Mouse (Mus musculus): ENCODE measurements around the gene 1500011B03Rik. TPM values are rescaled to one million over a fixed set of nuclear protein-coding genes. Genes with fewer than 3 reads are reported as not detected.
A peak's percentile ranks its signal among the peaks of the same experiment; 100 is the strongest.

1500011B03Rik gene
- polyA plus RNA-seq, 1 experiment from 2014 or later: 112 TPM

DNA sequence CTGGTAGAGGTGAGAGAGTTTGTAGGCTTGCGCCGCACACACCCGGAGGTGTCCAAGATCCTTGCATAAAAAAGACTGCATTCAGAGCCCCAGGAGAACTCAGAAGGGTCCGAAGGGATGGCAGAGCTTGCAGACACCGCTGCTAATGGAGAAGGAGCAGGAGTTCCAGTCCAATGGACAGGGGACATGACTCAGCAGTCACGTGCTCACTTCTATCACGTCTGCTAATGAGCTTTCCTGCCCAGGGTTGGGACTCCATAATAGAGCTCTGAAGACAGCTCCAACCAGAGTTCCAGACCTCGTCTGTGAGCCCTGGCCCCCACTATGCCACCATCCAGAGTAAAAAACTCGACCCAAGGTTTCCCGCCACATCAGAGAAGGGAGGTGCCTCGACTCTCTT, 5.1 kb downstream of the 1500011B03Rik start:
- Histone ChIP-seq H3K4me3 (ENCODE audit: low read depth, low read length) (no peak overlapping the region), H3K4me2 (replicated peaks; ENCODE audit: low read depth, low read length) (no peak overlapping the region), H3K36me3 (ENCODE audit: control insufficient read depth, insufficient read depth, low read length) (no peaks in the 10 kb centered on the region), H3K27ac (ENCODE audit: low read length) (no peak overlapping the region), H3K4me1 (ENCODE audit: control insufficient read depth, insufficient read depth, low read length) (no peaks in the 10 kb centered on the region), H3K9me3 (ENCODE audit: control insufficient read depth, low read depth, low read length) (peaks cover 4% of the 10 kb centered on the region; the same call in 1 of the 2 replicates), H3K9ac (replicated peaks; ENCODE audit: low read depth, low read length) (no peak overlapping the region), H3K27me3 (ENCODE audit: control insufficient read depth, insufficient read depth, low read length) (no peaks in the 10 kb centered on the region)
- ATAC-seq (ENCODE audit: insufficient number of reproducible peaks, insufficient read depth, low FRiP score, low read depth): no peak
- 77% methylated on average over 11 of the region's 11 CpGs for WGBS

DNA sequence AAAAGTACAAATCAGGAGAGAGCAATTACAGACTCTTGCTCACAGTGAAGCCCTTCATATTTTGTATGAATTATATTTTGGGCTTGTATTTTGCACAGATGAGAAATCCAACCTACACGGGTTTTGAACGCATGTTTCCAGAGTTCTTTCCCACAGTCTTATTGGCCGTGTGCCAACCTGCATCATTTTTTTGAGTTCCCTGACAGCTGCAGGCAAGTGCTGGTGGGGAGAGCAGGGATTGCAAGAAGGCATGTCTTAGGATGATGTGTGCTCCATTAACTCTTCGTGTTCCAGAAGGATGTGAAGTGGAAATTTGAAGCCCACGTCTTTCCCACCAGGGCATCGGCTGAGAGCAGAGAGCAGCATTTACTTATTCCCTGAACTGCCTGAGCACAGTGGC, 6.7 kb downstream of the 1500011B03Rik start:
- Histone ChIP-seq H3K9me3 (ENCODE audit: control insufficient read depth, low read depth, low read length) (no peaks in the 10 kb centered on the region; the same call in 1 of the 2 replicates), H3K27ac (ENCODE audit: low read length) (no peak overlapping the region), H3K27me3 (ENCODE audit: control insufficient read depth, insufficient read depth, low read length) (no peaks in the 10 kb centered on the region), H3K9ac (replicated peaks; ENCODE audit: low read depth, low read length) (no peak overlapping the region), H3K4me2 (replicated peaks; ENCODE audit: low read depth, low read length) (no peak overlapping the region), H3K4me3 (ENCODE audit: low read depth, low read length) (no peak overlapping the region), H3K4me1 (ENCODE audit: control insufficient read depth, insufficient read depth, low read length) (no peaks in the 10 kb centered on the region), H3K36me3 (ENCODE audit: control insufficient read depth, insufficient read depth, low read length) (no peaks in the 10 kb centered on the region)
- 56% methylated on average over 6 of the region's 6 CpGs for WGBS
- no peak for ATAC-seq (ENCODE audit: insufficient number of reproducible peaks, insufficient read depth, low FRiP score, low read depth)

DNA sequence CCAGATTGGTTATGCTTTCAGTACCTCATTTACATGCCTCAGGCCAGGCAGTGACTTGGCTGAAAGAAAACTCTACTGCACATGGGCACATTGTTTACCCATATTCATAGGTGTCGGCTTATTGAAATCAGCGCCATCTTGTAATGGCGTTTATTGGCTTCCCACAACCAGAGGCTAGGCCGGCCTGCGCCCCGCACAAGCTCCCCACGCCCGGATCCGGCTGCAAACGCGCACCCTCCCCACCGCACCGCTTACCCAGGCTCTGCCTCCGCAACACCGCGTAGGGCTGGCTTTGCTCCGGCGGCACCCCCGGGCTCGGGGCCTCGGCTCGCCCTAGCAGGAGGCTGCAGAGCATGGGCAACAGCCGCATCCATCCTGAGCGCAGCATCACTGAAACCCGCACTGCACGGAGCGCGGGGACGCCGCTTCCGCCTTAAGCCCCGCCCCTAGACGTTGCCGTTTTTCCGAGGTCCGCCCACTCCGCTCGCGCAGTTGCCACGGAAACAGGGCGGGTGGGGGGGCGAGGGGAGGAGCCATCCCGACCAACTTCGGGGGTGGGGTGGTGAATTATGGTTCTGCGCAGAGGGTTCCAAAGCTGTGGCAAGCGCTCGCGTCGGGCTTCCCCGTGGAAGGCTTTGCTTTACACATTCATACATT, 9.6 kb downstream of the 1500011B03Rik start:
- peak overlapping the region; percentile 41; the same call in 1 of the 2 replicates for H3K9ac ChIP-seq (replicated peaks; ENCODE audit: low read depth, low read length)
- peak; percentile 95 for ATAC-seq (ENCODE audit: insufficient number of reproducible peaks, insufficient read depth, low FRiP score, low read depth)
- H3K4me1 ChIP-seq (ENCODE audit: control insufficient read depth, insufficient read depth, low read length): no peaks in the 10 kb centered on the region
- H3K36me3 ChIP-seq (ENCODE audit: control insufficient read depth, insufficient read depth, low read length): no peaks in the 10 kb centered on the region
- peak overlapping the region; percentile 67 for H3K4me3 ChIP-seq (ENCODE audit: low read depth, low read length)
- no peaks in the 10 kb centered on the region; the same call in 1 of the 2 replicates for H3K9me3 ChIP-seq (ENCODE audit: control insufficient read depth, low read depth, low read length)
- peak overlapping the region; percentile 38 for H3K4me2 ChIP-seq (replicated peaks; ENCODE audit: low read depth, low read length)
- H3K27ac ChIP-seq (ENCODE audit: low read length): peak overlapping the region; percentile 75; the same call in 1 of the 2 replicates
- WGBS: under 1% methylated on average over 50 of the region's 50 CpGs
- no peaks in the 10 kb centered on the region for H3K27me3 ChIP-seq (ENCODE audit: control insufficient read depth, insufficient read depth, low read length)

DNA sequence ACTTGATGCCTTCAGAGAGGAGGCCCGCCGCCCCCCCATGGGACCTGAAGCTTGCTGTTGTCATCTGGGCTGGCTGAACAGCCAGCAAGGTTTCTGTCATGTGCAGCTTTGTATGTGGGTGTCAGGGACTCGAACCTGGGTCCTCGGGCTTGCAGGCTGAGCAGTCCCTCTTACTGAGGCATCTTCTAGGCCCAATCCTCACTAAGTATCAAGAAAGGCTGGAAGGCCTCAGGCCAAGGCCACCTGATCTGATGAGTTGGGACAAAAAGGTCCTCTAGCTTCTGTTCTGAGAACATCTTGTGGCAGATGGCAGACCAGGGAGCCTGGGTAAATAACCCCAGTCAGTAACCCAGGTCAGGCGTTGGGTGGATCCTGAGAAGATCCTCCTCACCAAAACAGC, 13.4 kb downstream of the 1500011B03Rik start:
- Histone ChIP-seq H3K9ac (replicated peaks; ENCODE audit: low read depth, low read length) (no peak overlapping the region), H3K27ac (ENCODE audit: low read length) (no peak overlapping the region), H3K27me3 (ENCODE audit: control insufficient read depth, insufficient read depth, low read length) (no peaks in the 10 kb centered on the region), H3K9me3 (ENCODE audit: control insufficient read depth, low read depth, low read length) (no peaks in the 10 kb centered on the region), H3K36me3 (ENCODE audit: control insufficient read depth, insufficient read depth, low read length) (peaks cover 14% of the 10 kb centered on the region; the same call in 1 of the 2 replicates), H3K4me3 (ENCODE audit: low read depth, low read length) (no peak overlapping the region), H3K4me2 (replicated peaks; ENCODE audit: low read depth, low read length) (no peak overlapping the region), H3K4me1 (ENCODE audit: control insufficient read depth, insufficient read depth, low read length) (no peaks in the 10 kb centered on the region)
- no peak for ATAC-seq (ENCODE audit: insufficient number of reproducible peaks, insufficient read depth, low FRiP score, low read depth)
- 93% methylated on average over 5 of the region's 5 CpGs for WGBS

DNA sequence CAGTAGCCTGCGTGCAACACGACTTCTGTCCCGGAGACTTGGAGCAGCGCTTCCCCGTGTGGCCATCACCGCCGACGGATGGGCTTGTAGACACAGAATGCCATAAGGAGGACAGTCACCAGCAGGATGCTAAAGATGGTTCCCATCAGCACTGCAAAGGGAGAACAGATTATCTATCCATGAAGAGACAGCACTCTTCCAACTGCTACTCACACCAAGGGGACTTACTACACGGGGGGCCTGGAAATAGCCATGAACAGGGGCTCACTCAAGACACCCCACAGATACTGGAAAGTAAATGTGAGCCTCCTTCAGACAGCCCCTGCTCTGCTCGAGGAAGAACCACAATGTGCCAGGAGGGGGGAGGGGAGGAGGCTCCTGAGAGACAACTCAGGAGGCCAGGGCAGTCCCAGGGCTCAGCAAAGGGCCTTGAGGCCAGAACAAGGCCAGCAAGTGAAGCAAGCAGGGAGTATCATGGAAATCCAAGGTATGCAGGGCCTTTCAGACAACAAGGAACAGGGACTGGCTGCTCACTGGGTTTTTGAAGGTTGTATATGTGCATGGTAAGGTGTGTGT, 14.0 kb downstream of the 1500011B03Rik start:
- Histone ChIP-seq H3K27me3 (ENCODE audit: control insufficient read depth, insufficient read depth, low read length) (no peaks in the 10 kb centered on the region), H3K9ac (replicated peaks; ENCODE audit: low read depth, low read length) (no peak overlapping the region), H3K4me2 (replicated peaks; ENCODE audit: low read depth, low read length) (no peak overlapping the region), H3K9me3 (ENCODE audit: control insufficient read depth, low read depth, low read length) (no peaks in the 10 kb centered on the region), H3K27ac (ENCODE audit: low read length) (no peak overlapping the region), H3K36me3 (ENCODE audit: control insufficient read depth, insufficient read depth, low read length) (peaks cover 19% of the 10 kb centered on the region; the same call in 1 of the 2 replicates), H3K4me3 (ENCODE audit: low read depth, low read length) (no peak overlapping the region), H3K4me1 (ENCODE audit: control insufficient read depth, insufficient read depth, low read length) (no peaks in the 10 kb centered on the region)
- 81% methylated on average over 10 of the region's 10 CpGs for WGBS
- no peak for ATAC-seq (ENCODE audit: insufficient number of reproducible peaks, insufficient read depth, low FRiP score, low read depth)

DNA sequence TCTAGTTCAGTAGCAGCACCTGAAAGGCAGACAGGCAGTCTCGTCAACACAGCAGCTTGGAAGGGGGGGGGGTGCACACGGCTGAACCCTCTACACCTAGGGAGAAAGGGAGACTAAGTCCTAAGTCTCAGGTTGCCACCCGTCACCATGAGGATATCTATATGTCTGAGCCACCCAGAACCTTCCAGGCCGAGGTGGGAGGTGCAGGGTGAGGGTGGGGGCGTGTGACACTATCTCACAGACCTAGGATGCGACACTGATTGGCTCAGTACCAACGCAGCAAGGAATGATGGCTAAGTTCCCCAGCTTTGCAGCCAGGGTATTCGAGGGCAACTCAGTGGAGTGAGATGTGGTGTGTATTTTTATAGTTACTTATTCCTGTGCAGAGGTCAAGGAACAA, 14.9 kb downstream of the 1500011B03Rik start:
- Histone ChIP-seq H3K9me3 (ENCODE audit: control insufficient read depth, low read depth, low read length) (no peaks in the 10 kb centered on the region), H3K4me1 (ENCODE audit: control insufficient read depth, insufficient read depth, low read length) (no peaks in the 10 kb centered on the region), H3K27ac (ENCODE audit: low read length) (no peak overlapping the region), H3K9ac (replicated peaks; ENCODE audit: low read depth, low read length) (no peak overlapping the region), H3K27me3 (ENCODE audit: control insufficient read depth, insufficient read depth, low read length) (no peaks in the 10 kb centered on the region), H3K4me3 (ENCODE audit: low read depth, low read length) (no peak overlapping the region), H3K36me3 (ENCODE audit: control insufficient read depth, insufficient read depth, low read length) (peaks cover 24% of the 10 kb centered on the region), H3K4me2 (replicated peaks; ENCODE audit: low read depth, low read length) (no peak overlapping the region)
- no peak for ATAC-seq (ENCODE audit: insufficient number of reproducible peaks, insufficient read depth, low FRiP score, low read depth)
- 80% methylated on average over 8 of the region's 8 CpGs for WGBS

DNA sequence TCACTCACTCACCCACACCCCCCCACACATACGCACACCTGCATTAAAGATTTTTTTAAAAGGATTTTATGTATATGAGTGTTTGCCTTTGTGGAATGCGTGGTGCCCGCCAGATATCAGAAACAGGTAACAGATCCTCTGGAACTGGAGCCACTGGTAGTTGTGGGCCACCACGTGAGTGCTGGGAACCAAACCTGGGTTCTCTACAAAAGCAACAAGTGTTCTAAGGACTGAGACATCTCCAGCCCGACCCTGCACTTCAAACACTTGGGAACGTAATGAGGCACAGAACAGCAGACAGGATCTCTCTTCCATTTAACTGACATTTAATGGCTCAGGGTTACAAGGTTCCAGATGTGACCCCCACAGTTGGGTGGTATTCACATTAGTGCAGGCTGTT, 15.4 kb downstream of the 1500011B03Rik start:
- Histone ChIP-seq H3K9ac (replicated peaks; ENCODE audit: low read depth, low read length) (no peak overlapping the region), H3K4me1 (ENCODE audit: control insufficient read depth, insufficient read depth, low read length) (no peaks in the 10 kb centered on the region), H3K9me3 (ENCODE audit: control insufficient read depth, low read depth, low read length) (no peaks in the 10 kb centered on the region), H3K4me3 (ENCODE audit: low read depth, low read length) (no peak overlapping the region), H3K36me3 (ENCODE audit: control insufficient read depth, insufficient read depth, low read length) (peaks cover 29% of the 10 kb centered on the region), H3K4me2 (replicated peaks; ENCODE audit: low read depth, low read length) (no peak overlapping the region), H3K27ac (ENCODE audit: low read length) (no peak overlapping the region), H3K27me3 (ENCODE audit: control insufficient read depth, insufficient read depth, low read length) (no peaks in the 10 kb centered on the region)
- 72% methylated on average over 6 of the region's 6 CpGs for WGBS
- no peak for ATAC-seq (ENCODE audit: insufficient number of reproducible peaks, insufficient read depth, low FRiP score, low read depth)

DNA sequence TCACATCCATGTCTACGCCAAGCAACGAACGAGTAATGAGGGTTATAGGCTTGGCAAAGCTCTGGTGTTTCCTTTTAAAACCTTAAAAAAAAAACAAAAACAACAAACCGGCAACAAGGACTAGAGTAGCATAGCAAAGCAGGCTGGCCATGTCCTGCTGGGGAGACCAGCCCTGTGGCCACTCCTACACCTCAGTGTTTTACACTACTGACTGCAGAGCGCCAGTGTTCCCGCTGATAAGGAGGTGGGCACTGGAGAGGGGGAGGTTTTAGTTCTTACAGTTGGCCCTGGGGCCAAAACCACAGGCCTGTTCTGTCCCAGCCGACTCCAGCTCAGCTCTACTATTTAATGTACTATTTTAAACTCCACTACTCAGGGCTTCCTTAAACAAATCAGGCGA, 15.8 kb downstream of the 1500011B03Rik start:
- no peak overlapping the region for H3K9ac ChIP-seq (replicated peaks; ENCODE audit: low read depth, low read length)
- no peaks in the 10 kb centered on the region for H3K27me3 ChIP-seq (ENCODE audit: control insufficient read depth, insufficient read depth, low read length)
- no peak overlapping the region for H3K4me3 ChIP-seq (ENCODE audit: low read depth, low read length)
- H3K36me3 ChIP-seq (ENCODE audit: control insufficient read depth, insufficient read depth, low read length): peaks cover 31% of the 10 kb centered on the region
- H3K27ac ChIP-seq (ENCODE audit: low read length): no peak overlapping the region
- no peak overlapping the region for H3K4me2 ChIP-seq (replicated peaks; ENCODE audit: low read depth, low read length)
- 36% methylated on average over 8 of the region's 8 CpGs for WGBS
- H3K4me1 ChIP-seq (ENCODE audit: control insufficient read depth, insufficient read depth, low read length): no peaks in the 10 kb centered on the region
- peak; percentile 54; the same call in 1 of the 2 replicates for ATAC-seq (ENCODE audit: insufficient number of reproducible peaks, insufficient read depth, low FRiP score, low read depth)
- no peaks in the 10 kb centered on the region for H3K9me3 ChIP-seq (ENCODE audit: control insufficient read depth, low read depth, low read length)
